Mouse (Mus musculus) CD8-positive naive resting alpha-beta T cell, adult 2 months (primary cell): ENCODE data around the gene Fam160a2.
A peak's percentile ranks its signal among the peaks of the same experiment; 100 is the strongest.

ENCODE experiments used
- DNase-seq, 2 experiments: peaks; one replicate each; pipeline ENCODE4 v3.0.0; 2022; ENCODE audit warnings: low read depth in 2 of 2, low spot score in 2 of 2

Fam160a2 gene

GRCm38 (mm10) chr7:105399935-105400624 is at the start of gene Fam160a2:
Gene Fam160a2, minus strand, starts transcription at chr7:105400054.
- DNase-seq = peak; percentile 97

- DNase-seq = no peak
These were observed 45.2 kb upstream of the Fam160a2 start for GRCm38 (mm10) chr7:105445076-105445475.

- no peak for DNase-seq
These were observed 41.6 kb upstream of the Fam160a2 start for GRCm38 (mm10) chr7:105441426-105441825.

- DNase-seq = no peak
These were observed 38.3 kb upstream of the Fam160a2 start for GRCm38 (mm10) chr7:105437979-105438772.

- DNase-seq = no peak
These were observed 34.9 kb upstream of the Fam160a2 start for GRCm38 (mm10) chr7:105434798-105435197.

GRCm38 (mm10) chr7:105433859-105434258 is 34.0 kb upstream of the Fam160a2 start:
- DNase-seq = no peak

- DNase-seq = no peak
These were observed 32.2 kb upstream of the Fam160a2 start for GRCm38 (mm10) chr7:105432058-105432457.

- no peak for DNase-seq
These were observed 26.2 kb upstream of the Fam160a2 start for GRCm38 (mm10) chr7:105426051-105426450.

GRCm38 (mm10) chr7:105425424-105426043 is 25.7 kb upstream of the Fam160a2 start, which contains the start of gene Cckbr:
Gene Cckbr, plus strand, starts transcription at chr7:105425731.
- DNase-seq = no peak

- no peak for DNase-seq
These were observed 24.5 kb upstream of the Fam160a2 start for GRCm38 (mm10) chr7:105424368-105424767.

GRCm38 (mm10) chr7:105420903-105421302 is 21.0 kb upstream of the Fam160a2 start:
- DNase-seq = no peak

- no peak for DNase-seq
These were observed 18.3 kb upstream of the Fam160a2 start for GRCm38 (mm10) chr7:105418106-105418505.

GRCm38 (mm10) chr7:105416529-105416928 is 16.7 kb upstream of the Fam160a2 start:
- no peak for DNase-seq

- DNase-seq = no peak
These were observed 14.5 kb upstream of the Fam160a2 start for GRCm38 (mm10) chr7:105414385-105414784.

GRCm38 (mm10) chr7:105411874-105412632 is 12.2 kb upstream of the Fam160a2 start:
- DNase-seq = peak; percentile 63 to 67

- DNase-seq = no peak
These were observed 6.5 kb upstream of the Fam160a2 start for GRCm38 (mm10) chr7:105406322-105406721.

GRCm38 (mm10) chr7:105404268-105404667 is 4.4 kb upstream of the Fam160a2 start, which contains the start of gene Cnga4:
Gene Cnga4, plus strand, starts transcription at chr7:105404568.
- no peak for DNase-seq

GRCm38 (mm10) chr7:105399058-105399934 is 558 bp downstream of the Fam160a2 start:
- DNase-seq = no peak

GRCm38 (mm10) chr7:105396126-105396525 is 3.7 kb downstream of the Fam160a2 start:
- no peak for DNase-seq
